Mouse (Mus musculus) embryonic facial prominence, embryonic 13.5 days (tissue): ENCODE results near the gene B3gnt7. TPM values are rescaled to one million over a fixed set of nuclear protein-coding genes. Genes with fewer than 3 reads are reported as not detected.

Experiments used
- ATAC-seq: fragments of 200-750 bp; cut with Nextera tagmentation; 2 replicates; pipeline ENCODE4 v1.8.0; 2017; ENCODE audit warnings: low read depth; ENCODE audit not compliant: insufficient number of reproducible peaks, insufficient read depth, low FRiP score, low TSS enrichment
- H3K27ac ChIP-seq: fragments of 300-500 bp; sonication (generic); 2 replicates; pipeline ENCODE4 v1.5.1; 2015; ENCODE audit warnings: moderate library complexity, mild to moderate bottlenecking, inconsistent platforms
- H3K27me3 ChIP-seq: fragments of 300-500 bp; sonication (generic); 2 replicates; pipeline ENCODE4 v1.6.1; 2015; ENCODE audit warnings: mild to moderate bottlenecking, inconsistent platforms
- H3K36me3 ChIP-seq: fragments of 300-500 bp; sonication (generic); 2 replicates; pipeline ENCODE4 v1.6.1; 2015; ENCODE audit warnings: mild to moderate bottlenecking, inconsistent platforms
- H3K4me1 ChIP-seq: fragments of 300-500 bp; sonication (generic); 2 replicates; pipeline ENCODE4 v1.6.1; 2015; ENCODE audit warnings: inconsistent platforms
- H3K4me2 ChIP-seq: fragments of 300-500 bp; sonication (generic); 2 replicates; pipeline ENCODE4 v1.6.1; 2015; ENCODE audit warnings: moderate library complexity, mild to moderate bottlenecking, inconsistent platforms
- H3K4me3 ChIP-seq: fragments of 300-500 bp; sonication (generic); 2 replicates; pipeline ENCODE4 v1.5.1; 2015; ENCODE audit warnings: mild to moderate bottlenecking, inconsistent platforms
- H3K9ac ChIP-seq: fragments of 300-500 bp; sonication (generic); 2 replicates; pipeline ENCODE4 v1.6.1; 2015; ENCODE audit warnings: mild to moderate bottlenecking, inconsistent platforms
- H3K9me3 ChIP-seq: fragments of 300-500 bp; sonication (generic); 2 replicates; pipeline ENCODE4 v1.6.1; 2016; ENCODE audit warnings: inconsistent platforms
- WGBS: fragments of 180-500 bp; shearing (Covaris S2); methylation state at CpG from one replicate; pipeline ENCODE4 v1.1.7; 2015; ENCODE audit warnings: mixed read lengths; 5-methylcytosine and 5-hydroxymethylcytosine counted together
- polyA plus RNA-seq: library from polyadenylated mRNA; unstranded; fragments of >200 nt; fragmentation: Nextera tagmentation; extraction: Ambion mirVana; gene quantifications from 2 replicates; pipeline ENCODE4 v1.2.1, GENCODE M21; 2015

B3gnt7 gene
- polyA plus RNA-seq, 1 experiment from 2014 or later = 6.7 TPM

DNA sequence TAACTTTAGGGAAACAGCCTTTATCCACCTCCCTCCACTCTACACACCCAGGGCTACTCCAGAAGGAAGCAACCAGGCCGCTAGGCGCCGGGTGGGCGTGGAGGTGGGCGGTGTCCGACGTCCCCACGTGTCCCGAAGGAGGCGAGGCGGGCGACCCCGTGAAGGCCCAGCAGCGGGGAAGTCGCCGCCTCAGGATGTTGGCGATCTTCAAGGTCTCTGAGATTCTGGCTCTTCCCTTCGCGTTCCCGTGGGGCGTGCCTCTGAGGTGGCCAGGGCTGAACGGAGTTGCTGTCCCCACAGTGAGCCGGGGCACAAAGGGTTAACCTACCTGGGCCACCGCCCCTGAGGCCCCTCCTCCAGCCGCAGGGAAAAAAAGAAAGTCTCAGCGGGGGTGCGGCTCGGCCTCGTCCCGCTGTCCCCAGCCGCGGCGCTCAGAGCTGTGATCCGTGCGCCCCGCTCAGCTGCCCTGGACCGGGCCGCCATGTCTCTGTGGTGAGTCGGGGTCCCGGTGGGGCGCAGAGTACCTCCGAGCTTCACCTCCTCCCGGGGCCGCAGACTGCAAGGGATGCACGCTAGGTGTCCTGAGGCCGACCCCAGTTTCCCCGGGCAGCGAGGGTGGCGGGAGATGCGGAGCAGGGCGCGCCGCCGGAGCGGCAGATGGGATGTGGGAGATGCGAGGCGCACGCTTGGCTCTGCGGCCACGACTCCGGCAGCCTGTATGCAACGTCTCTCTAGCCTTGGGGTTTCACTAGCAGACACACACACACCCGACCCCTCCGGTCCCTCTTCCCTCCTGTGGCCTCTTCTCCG lies 636 bp downstream of the B3gnt7 start:
- Histone ChIP-seq H3K4me2 (peak overlapping the region; percentile 96), H3K4me3 (peak overlapping the region; percentile 71), H3K9ac (peak overlapping the region; percentile 81), H3K27ac (no peak overlapping the region), H3K36me3 (peaks cover 16% of the 10 kb centered on the region), H3K9me3 (no peaks in the 10 kb centered on the region), H3K27me3 (peaks cover 34% of the 10 kb centered on the region), H3K4me1 (peaks cover 14% of the 10 kb centered on the region)
- ATAC-seq = peak; percentile 60; the same call in 1 of the 2 replicates
- WGBS = under 1% methylated on average over 64 of the region's 65 CpGs

DNA sequence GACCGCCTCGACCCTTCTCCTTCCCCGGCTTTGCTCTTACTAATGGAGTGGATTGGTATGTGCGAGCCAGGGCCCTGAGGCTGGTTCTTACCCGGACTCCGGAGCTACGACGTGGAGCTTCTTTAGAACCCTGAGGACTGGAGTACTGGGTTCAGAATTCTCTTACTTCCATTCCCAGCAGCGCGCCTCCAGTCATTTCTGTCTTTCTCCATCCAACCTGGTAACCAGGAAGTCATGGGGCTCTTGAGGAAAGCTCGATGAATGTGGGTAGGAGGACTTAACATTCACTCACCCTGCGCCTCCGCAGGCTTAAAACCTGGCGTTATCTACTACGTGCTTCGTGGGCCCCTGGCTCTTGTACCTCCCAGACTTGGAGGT lies 1.2 kb downstream of the B3gnt7 start:
- Histone ChIP-seq H3K9ac (peak overlapping the region; percentile 81), H3K27me3 (peaks cover 34% of the 10 kb centered on the region), H3K4me3 (peak overlapping the region; percentile 71), H3K27ac (no peak overlapping the region), H3K4me1 (peaks cover 14% of the 10 kb centered on the region), H3K4me2 (peak overlapping the region; percentile 96), H3K9me3 (no peaks in the 10 kb centered on the region), H3K36me3 (peaks cover 16% of the 10 kb centered on the region)
- WGBS = 3% methylated on average over 16 of the region's 16 CpGs
- 0 out of 2 replicates have a peak, but pooled peaks have one; percentile 15 for ATAC-seq

DNA sequence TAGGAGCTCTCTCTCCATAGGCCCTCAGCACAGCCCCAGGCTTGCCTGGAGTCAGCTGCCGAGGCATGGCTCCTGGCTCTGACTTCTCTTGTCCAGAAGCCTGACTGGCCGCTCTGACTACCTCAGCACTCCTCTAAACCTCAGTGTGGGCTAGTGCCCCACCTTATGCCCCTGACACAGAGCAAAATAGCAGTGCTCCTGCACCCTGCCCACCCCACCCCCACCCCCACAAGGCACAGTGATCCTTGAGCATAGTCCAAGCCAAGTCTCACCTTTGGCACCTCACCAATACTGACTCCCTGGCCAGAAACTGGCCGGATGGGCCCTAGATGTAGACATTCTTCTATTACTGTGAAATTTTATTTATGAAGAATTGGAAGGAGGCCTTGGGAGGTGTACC lies 4.1 kb downstream of the B3gnt7 start:
- H3K4me2 ChIP-seq = no peak overlapping the region
- ATAC-seq = no peak
- peaks cover 16% of the 10 kb centered on the region for H3K36me3 ChIP-seq
- peaks cover 22% of the 10 kb centered on the region for H3K4me1 ChIP-seq
- 77% methylated on average over 3 of the region's 3 CpGs for WGBS
- H3K9ac ChIP-seq = no peak overlapping the region
- no peak overlapping the region for H3K27ac ChIP-seq
- H3K27me3 ChIP-seq = peaks cover 30% of the 10 kb centered on the region
- no peaks in the 10 kb centered on the region for H3K9me3 ChIP-seq
- H3K4me3 ChIP-seq = no peak overlapping the region

DNA sequence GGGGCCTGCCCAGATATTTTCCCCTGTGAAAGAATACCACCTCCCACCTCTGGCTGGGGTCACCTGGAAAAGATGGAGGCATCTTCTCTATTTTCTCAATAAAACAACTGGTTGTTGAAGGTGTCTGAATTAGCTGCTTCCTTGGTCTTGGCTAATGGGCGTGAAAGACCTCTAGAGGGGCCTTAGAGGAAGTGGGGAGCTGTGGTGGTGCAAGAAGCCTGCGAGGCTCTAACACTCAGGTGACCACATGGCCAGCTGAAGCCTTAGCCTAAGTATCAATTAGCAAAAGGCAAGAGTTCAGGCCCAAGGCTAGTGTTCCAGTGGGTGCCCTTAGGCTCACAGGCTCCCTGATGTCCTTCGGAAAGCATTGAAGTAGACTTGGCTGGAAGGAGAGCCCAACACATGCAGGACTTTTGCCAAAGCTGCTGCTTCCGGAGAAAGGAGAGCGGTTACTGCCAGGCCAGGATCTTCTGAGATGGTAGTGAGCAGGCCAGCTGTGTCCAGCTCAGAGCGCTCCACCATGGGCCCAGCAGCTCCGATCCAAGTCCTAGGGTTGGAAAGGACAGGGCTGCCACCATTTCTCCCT lies 4.6 kb downstream of the B3gnt7 start:
- Histone ChIP-seq H3K9me3 (no peaks in the 10 kb centered on the region), H3K9ac (no peak overlapping the region; the same call in 1 of the 2 replicates), H3K36me3 (peaks cover 16% of the 10 kb centered on the region), H3K4me1 (peaks cover 22% of the 10 kb centered on the region), H3K4me2 (no peak overlapping the region), H3K4me3 (no peak overlapping the region), H3K27me3 (peaks cover 24% of the 10 kb centered on the region), H3K27ac (no peak overlapping the region)
- WGBS = 85% methylated on average over 7 of the region's 7 CpGs
- no peak for ATAC-seq

DNA sequence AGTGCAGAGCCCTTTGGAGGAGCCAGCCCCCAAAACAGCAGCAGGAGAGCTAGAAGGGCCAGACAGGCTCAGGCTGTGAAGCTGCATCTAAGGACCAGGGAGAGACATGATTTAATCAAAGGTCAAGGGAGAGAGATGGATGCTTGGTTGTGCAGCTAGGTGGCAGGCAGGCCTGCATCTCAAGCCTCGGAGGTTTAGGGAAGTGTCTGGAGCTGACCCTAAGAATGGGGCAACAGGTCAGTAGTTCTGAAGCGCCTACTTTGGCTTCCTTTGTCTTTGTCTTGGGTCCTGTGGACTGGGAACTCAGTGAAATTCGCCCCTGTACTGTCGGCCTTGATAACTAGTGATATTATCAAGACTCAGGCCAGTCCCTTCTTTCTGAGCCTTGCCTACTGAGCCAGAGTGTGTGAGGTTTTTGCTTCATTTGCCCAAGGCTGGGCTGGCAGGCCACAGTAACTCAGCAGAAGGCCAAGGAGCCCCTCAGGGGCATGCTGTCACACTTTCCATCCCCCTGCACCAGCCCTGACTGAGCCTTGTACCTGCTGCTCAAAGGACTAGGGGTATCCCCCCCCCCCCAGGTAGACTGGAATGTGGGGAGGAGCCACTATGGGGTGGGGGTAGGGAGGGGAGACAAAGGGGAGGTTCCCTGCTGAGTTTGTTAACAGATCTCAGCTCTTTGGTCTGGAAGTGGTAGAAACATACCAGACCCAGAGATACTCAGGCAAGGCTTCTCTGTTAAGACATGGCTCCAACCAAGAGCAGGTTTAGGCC lies 5.4 kb downstream of the B3gnt7 start:
- no peak for ATAC-seq
- Histone ChIP-seq H3K4me2 (no peak overlapping the region), H3K9me3 (no peaks in the 10 kb centered on the region), H3K27ac (no peak overlapping the region), H3K36me3 (peaks cover 16% of the 10 kb centered on the region), H3K9ac (no peak overlapping the region; the same call in 1 of the 2 replicates), H3K4me3 (no peak overlapping the region), H3K27me3 (peaks cover 22% of the 10 kb centered on the region), H3K4me1 (peaks cover 18% of the 10 kb centered on the region)
- WGBS = 31% methylated on average over 4 of the region's 4 CpGs

DNA sequence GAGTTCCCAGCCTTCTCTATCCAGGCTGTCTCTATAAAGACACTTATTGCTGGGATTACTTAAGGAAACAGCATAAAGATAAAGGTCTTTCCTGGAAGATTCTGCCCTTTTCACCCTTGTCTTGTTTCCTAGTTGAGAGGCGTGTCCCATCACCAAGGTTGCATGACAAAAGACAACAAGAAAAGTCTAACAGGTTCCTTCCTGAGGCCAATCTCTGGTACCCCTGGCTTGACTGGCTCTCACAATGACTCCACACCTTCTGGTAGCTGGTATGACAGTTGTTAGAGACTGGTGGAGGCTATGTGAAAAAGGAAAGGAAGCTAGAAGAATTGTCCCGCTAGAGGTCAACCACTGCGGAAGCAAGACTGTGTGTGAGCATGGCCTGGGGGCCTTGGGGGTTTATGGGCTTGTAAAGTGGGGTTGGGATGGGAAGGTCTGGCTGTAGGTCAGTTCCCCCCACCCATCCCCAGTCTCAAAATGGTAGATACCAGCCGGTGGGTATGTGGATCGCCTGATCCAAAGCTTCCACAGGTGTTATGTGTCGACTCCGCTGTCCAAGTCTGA lies 6.7 kb downstream of the B3gnt7 start:
- H3K9me3 ChIP-seq = no peaks in the 10 kb centered on the region
- 88% methylated on average over 7 of the region's 7 CpGs for WGBS
- H3K27ac ChIP-seq = no peak overlapping the region
- H3K4me3 ChIP-seq = no peak overlapping the region
- peaks cover 11% of the 10 kb centered on the region for H3K27me3 ChIP-seq
- H3K4me2 ChIP-seq = no peak overlapping the region
- H3K36me3 ChIP-seq = peaks cover 16% of the 10 kb centered on the region
- peaks cover 11% of the 10 kb centered on the region for H3K4me1 ChIP-seq
- ATAC-seq = no peak
- no peak overlapping the region for H3K9ac ChIP-seq

DNA sequence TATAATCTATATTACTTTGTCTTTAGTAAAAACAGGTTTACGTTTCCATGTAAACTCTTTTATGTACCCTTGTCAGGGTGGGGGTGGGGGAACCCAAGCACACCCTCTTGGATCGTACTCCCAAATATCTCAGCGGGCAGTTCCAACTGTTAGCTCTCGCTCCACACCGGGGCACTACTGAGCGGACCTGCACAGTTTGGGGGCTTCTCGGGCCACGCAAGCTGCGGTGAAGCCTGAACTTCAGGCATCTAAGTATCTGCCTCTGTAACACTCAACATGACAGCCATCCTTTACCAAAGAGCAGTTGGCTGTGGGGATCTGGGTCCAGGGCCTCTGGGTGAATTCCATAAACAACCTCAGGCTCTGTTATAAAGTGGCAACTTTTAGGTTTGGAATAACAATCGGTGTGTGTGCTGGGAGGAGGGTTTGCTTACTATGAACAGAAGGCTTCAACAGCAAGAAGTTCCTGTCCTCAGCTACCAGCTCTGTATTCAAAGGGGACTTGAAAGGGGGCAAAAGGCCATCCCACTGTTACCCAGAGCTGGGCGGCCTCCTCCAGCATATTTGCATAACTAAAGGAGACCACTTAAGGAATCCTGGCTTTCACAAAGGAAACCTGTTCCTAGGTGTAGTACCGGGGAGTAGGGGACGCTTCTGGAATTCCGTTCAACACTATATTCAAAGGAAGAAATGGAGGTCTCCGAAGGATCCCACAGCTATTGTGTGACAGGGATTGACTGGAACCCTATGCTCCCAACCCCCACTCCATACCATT lies 8.1 kb downstream of the B3gnt7 start:
- WGBS = 25% methylated on average over 15 of the region's 15 CpGs
- H3K9ac ChIP-seq = no peak overlapping the region
- no peak overlapping the region for H3K4me3 ChIP-seq
- ATAC-seq = no peak
- H3K9me3 ChIP-seq = no peaks in the 10 kb centered on the region
- H3K4me1 ChIP-seq = peaks cover 9% of the 10 kb centered on the region
- peaks cover 9% of the 10 kb centered on the region for H3K36me3 ChIP-seq
- H3K27ac ChIP-seq = no peak overlapping the region
- H3K4me2 ChIP-seq = peak overlapping the region; percentile 14; the same call in 1 of the 2 replicates
- H3K27me3 ChIP-seq = peaks cover 3% of the 10 kb centered on the region; the same call in 1 of the 2 replicates

DNA sequence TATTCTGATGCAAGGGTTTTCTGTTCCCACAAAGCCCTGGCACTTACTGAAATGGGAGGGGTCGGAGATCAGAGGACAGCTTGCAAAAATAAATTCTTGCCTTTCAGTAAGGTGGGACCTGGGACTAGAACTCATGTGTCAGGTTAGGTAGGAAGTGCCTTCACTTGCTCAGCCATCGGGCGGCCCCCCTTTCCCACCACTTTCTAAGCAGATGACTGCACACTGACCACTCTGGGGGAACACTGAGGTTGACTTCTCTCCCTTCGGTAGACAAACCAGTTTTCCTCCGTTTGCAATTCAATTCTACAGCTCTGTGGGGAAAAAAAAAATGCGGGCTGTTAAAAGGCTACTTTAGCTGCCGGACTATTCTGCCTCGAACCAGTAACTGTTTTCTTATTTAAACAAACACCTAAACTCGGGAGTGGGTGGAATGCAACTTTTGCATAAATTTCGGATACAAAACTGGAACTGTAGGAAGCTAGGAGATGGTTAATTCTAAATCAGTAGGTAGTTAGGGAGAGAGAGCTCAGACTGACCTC lies 8.9 kb downstream of the B3gnt7 start:
- peaks cover 9% of the 10 kb centered on the region for H3K4me1 ChIP-seq
- no peak overlapping the region for H3K27ac ChIP-seq
- no peak overlapping the region for H3K9ac ChIP-seq
- ATAC-seq = no peak
- H3K36me3 ChIP-seq = peaks cover 1% of the 10 kb centered on the region; the same call in 1 of the 2 replicates
- 0 out of 2 replicates have a peak overlapping the region, but pooled peaks have one; percentile 14 for H3K4me2 ChIP-seq
- no peak overlapping the region for H3K4me3 ChIP-seq
- H3K9me3 ChIP-seq = no peaks in the 10 kb centered on the region
- H3K27me3 ChIP-seq = peaks cover 3% of the 10 kb centered on the region; the same call in 1 of the 2 replicates
- 25% methylated on average over 10 of the region's 10 CpGs for WGBS

DNA sequence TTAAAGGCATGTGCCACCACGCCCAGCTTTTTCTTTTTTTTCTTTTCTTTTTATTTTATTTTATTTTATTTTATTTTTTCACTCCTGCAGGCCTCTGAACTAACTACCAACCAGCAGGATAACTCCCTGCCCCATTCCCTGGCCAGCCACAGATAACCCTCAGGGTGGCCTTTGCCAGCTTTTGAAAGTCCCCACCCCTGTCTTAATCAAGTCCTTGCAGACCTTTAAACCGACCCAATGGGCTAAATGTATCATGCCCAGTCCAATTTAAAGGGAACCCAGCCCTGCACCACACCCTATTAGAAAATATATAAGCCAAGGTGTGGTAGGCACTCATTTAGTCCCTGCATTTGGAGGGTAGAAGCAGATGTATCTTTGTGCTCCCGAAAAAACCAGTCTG lies 9.6 kb downstream of the B3gnt7 start:
- WGBS = 75% methylated on average over 3 of the region's 3 CpGs
- H3K4me2 ChIP-seq = no peak overlapping the region

DNA sequence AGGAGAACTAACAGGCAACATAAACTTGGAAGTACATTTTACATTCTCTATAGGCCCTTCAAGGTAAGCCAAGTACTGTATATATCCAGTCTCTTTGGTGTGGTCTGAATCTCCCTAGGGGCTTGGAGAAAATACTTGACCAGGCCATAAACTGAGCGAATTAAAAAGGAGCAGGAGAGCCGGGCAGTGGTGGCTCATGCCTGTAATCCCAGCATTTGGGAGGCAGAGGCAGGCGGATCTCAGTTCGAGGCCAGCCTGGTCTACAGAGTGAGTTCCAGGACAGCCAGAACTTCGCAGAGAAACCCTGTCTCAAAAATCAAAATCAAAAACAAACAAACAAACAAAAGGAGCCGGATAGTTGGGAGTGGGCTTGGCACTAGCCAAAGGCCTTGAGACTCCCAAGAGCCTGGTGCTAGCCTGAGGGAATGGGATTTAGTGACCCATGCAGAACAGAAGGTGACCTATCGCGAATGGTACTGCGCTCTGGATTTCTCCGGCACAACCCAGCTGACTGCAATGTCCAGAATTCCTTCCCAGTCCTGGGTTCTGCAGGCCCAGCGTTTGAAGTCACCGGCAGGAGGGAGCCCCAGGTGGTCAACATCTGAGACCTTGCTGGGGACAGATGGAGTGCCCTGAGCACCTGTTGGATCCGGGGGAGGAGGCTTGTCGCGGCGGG lies 10.6 kb downstream of the B3gnt7 start:
- no peak for ATAC-seq
- 41% methylated on average over 16 of the region's 16 CpGs for WGBS

More for the DNA sequence above, 9.6 kb downstream of the B3gnt7 start:
- H3K27ac ChIP-seq = no peak overlapping the region
- peaks cover 3% of the 10 kb centered on the region; the same call in 1 of the 2 replicates for H3K27me3 ChIP-seq
- H3K36me3 ChIP-seq = no peaks in the 10 kb centered on the region
- no peak overlapping the region for H3K9ac ChIP-seq
- peaks cover 9% of the 10 kb centered on the region for H3K4me1 ChIP-seq
- H3K4me3 ChIP-seq = no peak overlapping the region
- ATAC-seq = no peak
- H3K9me3 ChIP-seq = no peaks in the 10 kb centered on the region

More for the DNA sequence above, 10.6 kb downstream of the B3gnt7 start:
- H3K27me3 ChIP-seq = peaks cover 3% of the 10 kb centered on the region; the same call in 1 of the 2 replicates
- no peak overlapping the region for H3K9ac ChIP-seq
- H3K4me1 ChIP-seq = peaks cover 9% of the 10 kb centered on the region
- no peaks in the 10 kb centered on the region for H3K36me3 ChIP-seq
- no peak overlapping the region for H3K4me3 ChIP-seq
- no peak overlapping the region for H3K4me2 ChIP-seq
- no peak overlapping the region for H3K27ac ChIP-seq
- no peaks in the 10 kb centered on the region for H3K9me3 ChIP-seq
